In genomic region chr13:47043833-47044616, GRCm38 (mm10) we compare ENCODE assay signal across 8 mouse cellular contexts. TPM values are rescaled to one million over a fixed set of nuclear protein-coding genes. Genes with fewer than 3 reads are reported as not detected.
DNase-seq lines count a peak whose midpoint lies in the region; ATAC-seq and TF ChIP-seq lines count a peak whose summit lies in the region.

No protein-coding gene starts in this region.

- no peak for ATAC-seq in erythroblast, adult 5-6 weeks (replicated peaks; ENCODE audit: low FRiP score, poor library complexity, severe bottlenecking)
- ATAC-seq in heart, embryonic 14.5 days (ENCODE audit: insufficient number of reproducible peaks, insufficient read depth, low FRiP score, low read depth): no peak
- ATAC-seq in limb, embryonic 14.5 days (ENCODE audit: low FRiP score, low read depth): peak; percentile 5
- peak; percentile 50 for ATAC-seq in midbrain, embryonic 16.5 days

- in situ Hi-C loops in ES-E14 (cut with MboI; ENCODE audit: low sequenced_read_pairs in 2 of 2, unreplicated experiment in 2 of 2): no loop called here

- peaks cover 5% of the 10 kb centered on the region for H3K36me3 ChIP-seq in erythroblast, embryonic 14.5 days (ENCODE audit: control insufficient read depth)
- no peaks in the 10 kb centered on the region for H3K36me3 ChIP-seq in ES-E14 (ENCODE audit: control insufficient read depth, insufficient read depth, low read length, poor library complexity, severe bottlenecking)
- H3K36me3 ChIP-seq in heart, embryonic 14.5 days (ENCODE audit: control insufficient read depth, insufficient read depth, low read length): peaks cover 6% of the 10 kb centered on the region; the same call in 1 of the 2 replicates
- peaks cover 4% of the 10 kb centered on the region; the same call in 1 of the 2 replicates for H3K36me3 ChIP-seq in limb, embryonic 14.5 days (ENCODE audit: control insufficient read depth, insufficient read depth, low read length)
- H3K36me3 ChIP-seq in midbrain, embryonic 16.5 days (ENCODE audit: control insufficient read depth, insufficient read depth, low read length): peaks cover 4% of the 10 kb centered on the region

- H3K4me3 ChIP-seq in erythroblast, embryonic 14.5 days (replicated peaks): peak overlapping the region; percentile 81
- H3K4me3 ChIP-seq in ES-E14 (ENCODE audit: insufficient read depth in 1 of 2, low read depth in 1 of 2, low read length in 2 of 2, poor library complexity in 1 of 2, severe bottlenecking in 1 of 2): peak overlapping the region; percentile 81 to 96
- H3K4me3 ChIP-seq in heart, embryonic 14.5 days (ENCODE audit: control insufficient read depth in 1 of 2, insufficient read depth in 1 of 2, low read depth in 1 of 2, low read length in 2 of 2): peak overlapping the region; percentile 80 to 87
- peak overlapping the region; percentile 63 for H3K4me3 ChIP-seq in limb, embryonic 14.5 days (replicated peaks; ENCODE audit: low read length)
- H3K4me3 ChIP-seq in midbrain, embryonic 16.5 days (ENCODE audit: low read depth, low read length): peak overlapping the region; percentile 57

- H3K27ac ChIP-seq in ES-E14 (ENCODE audit: insufficient read depth, low read depth, low read length, poor library complexity, severe bottlenecking): no peak overlapping the region
- no peak overlapping the region; a peak in 1 of 4 replicates for H3K27ac ChIP-seq in heart, embryonic 14.5 days (replicated peaks in 1 of 2; ENCODE audit: control insufficient read depth in 1 of 2, insufficient read depth in 1 of 2, low read depth in 2 of 2, low read length in 2 of 2)
- 0 out of 2 replicates have a peak overlapping the region, but pooled peaks have one; percentile 48 for H3K27ac ChIP-seq in limb, embryonic 14.5 days (replicated peaks; ENCODE audit: low read depth, low read length)
- H3K27ac ChIP-seq in midbrain, embryonic 16.5 days (ENCODE audit: low read length): peak overlapping the region; percentile 83

- under 1% methylated on average over 45 of the region's 45 CpGs for WGBS in heart, embryonic 14.5 days
- WGBS in limb, embryonic 14.5 days: 3% methylated on average over 24 of the region's 45 CpGs
- under 1% methylated on average over 44 of the region's 45 CpGs for WGBS in midbrain, embryonic 16.5 days

- no peak for DNase-seq in ES-E14 (ENCODE audit: low read depth, low spot score)
- DNase-seq in embryo, embryonic 9.5 days (ENCODE audit: extremely low spot score): peak; percentile 34
- DNase-seq in limb, embryonic 14.5 days (ENCODE audit: low spot score): no peak
- peak; percentile 59 for DNase-seq in thymus, postnatal 14 days

- H3K4me2 ChIP-seq in heart, embryonic 14.5 days (ENCODE audit: low read length): peak overlapping the region; percentile 74
- H3K4me2 ChIP-seq in limb, embryonic 14.5 days (replicated peaks; ENCODE audit: low read depth, low read length, severe bottlenecking): peak overlapping the region; percentile 97
- H3K4me2 ChIP-seq in midbrain, embryonic 16.5 days (ENCODE audit: low read length): peak overlapping the region; percentile 98

- peaks cover 16% of the 10 kb centered on the region for H3K27me3 ChIP-seq in erythroblast, embryonic 14.5 days (ENCODE audit: control insufficient read depth)
- H3K27me3 ChIP-seq in heart, embryonic 14.5 days (ENCODE audit: control insufficient read depth, insufficient read depth, low read length): no peaks in the 10 kb centered on the region
- H3K27me3 ChIP-seq in limb, embryonic 14.5 days (ENCODE audit: control insufficient read depth, insufficient read depth, low read length): no peaks in the 10 kb centered on the region
- no peaks in the 10 kb centered on the region for H3K27me3 ChIP-seq in midbrain, embryonic 16.5 days (ENCODE audit: control insufficient read depth, insufficient read depth, low read depth, low read length)

- H3K4me1 ChIP-seq in erythroblast, embryonic 14.5 days (ENCODE audit: control insufficient read depth): peaks cover 28% of the 10 kb centered on the region
- H3K4me1 ChIP-seq in ES-E14 (ENCODE audit: control insufficient read depth in 2 of 2, insufficient read depth in 2 of 2, low read length in 2 of 2, poor library complexity in 1 of 2): peaks cover 0 to 3% of the 10 kb centered on the region in 2 experiments; a peak in 1 of 4 replicates
- H3K4me1 ChIP-seq in heart, embryonic 14.5 days (ENCODE audit: control insufficient read depth in 2 of 2, insufficient read depth in 2 of 2, low read length in 2 of 2): peaks cover 8% of the 10 kb centered on the region in 2 experiments; a peak in 3 of 4 replicates
- H3K4me1 ChIP-seq in limb, embryonic 14.5 days (ENCODE audit: control insufficient read depth, insufficient read depth, low read length): peaks cover 10% of the 10 kb centered on the region; the same call in 1 of the 2 replicates
- H3K4me1 ChIP-seq in midbrain, embryonic 16.5 days (ENCODE audit: control insufficient read depth, insufficient read depth, low read length): peaks cover 12% of the 10 kb centered on the region

- TF ChIP-seq POLR2A in limb, embryonic 14.5 days (IDR thresholded peaks at IDR 0.05; ENCODE audit: borderline replicate concordance, extremely low read depth, insufficient read depth, insufficient read length): no peak

- peak overlapping the region; percentile 73 for H3K9ac ChIP-seq in ES-E14 (ENCODE audit: insufficient read depth, low read depth, low read length, poor library complexity, severe bottlenecking)
- peak overlapping the region; percentile 82 for H3K9ac ChIP-seq in heart, embryonic 14.5 days (ENCODE audit: low read length)
- H3K9ac ChIP-seq in limb, embryonic 14.5 days (ENCODE audit: low read depth, low read length, severe bottlenecking): peak overlapping the region; percentile 65
- peak overlapping the region; percentile 69 for H3K9ac ChIP-seq in midbrain, embryonic 16.5 days (ENCODE audit: low read depth, low read length)

- H3K9me3 ChIP-seq in erythroblast, embryonic 14.5 days (ENCODE audit: control insufficient read depth, low read length): 0 out of 2 replicates have a peak, but pooled peaks cover 3% of the 10 kb centered on the region
- no peaks in the 10 kb centered on the region for H3K9me3 ChIP-seq in ES-E14 (ENCODE audit: control insufficient read depth, insufficient read depth, low read depth, low read length)
- no peaks in the 10 kb centered on the region for H3K9me3 ChIP-seq in heart, embryonic 14.5 days (ENCODE audit: control insufficient read depth, low read length)
- no peaks in the 10 kb centered on the region for H3K9me3 ChIP-seq in limb, embryonic 14.5 days (ENCODE audit: control insufficient read depth, low read length)
- no peaks in the 10 kb centered on the region for H3K9me3 ChIP-seq in midbrain, embryonic 16.5 days (replicated peaks; ENCODE audit: control insufficient read depth, low read length, poor library complexity, severe bottlenecking)

TF ChIP-seq in ES-E14, 5 proteins besides CTCF, POLR2A, EP300 and RAD21:
- no peak for TF ChIP-seq ZC3H11A (IDR thresholded peaks at IDR 0.05; ENCODE audit: borderline replicate concordance, low read depth, low read length)
- TF ChIP-seq MAFK (IDR thresholded peaks at IDR 0.05; ENCODE audit: insufficient read depth, low read depth, low read length): no peak
- TF ChIP-seq HCFC1 (IDR thresholded peaks at IDR 0.05; ENCODE audit: borderline replicate concordance, insufficient read depth, low read length): no peak
- TF ChIP-seq CHD2 (IDR thresholded peaks at IDR 0.05; ENCODE audit: low read depth, low read length): no peak
- no peak for TF ChIP-seq ZNF384 (IDR thresholded peaks at IDR 0.05; ENCODE audit: low read depth, low read length)

RNA-seq across cellular contexts. Expression of gene Tpmt, which starts 0.5 kb away (rescaled TPM):
- polyA plus RNA-seq in erythroblast, embryonic 14.5 days (2012): 0.01 TPM in 1 of 2 replicates, not detected in the other
- not detected in 2 replicates for total RNA-seq in erythroblast, adult 5-6 weeks (2015; ENCODE audit: low replicate concordance)
- 0.34 and 1.4 TPM in 2 replicates for total RNA-seq in erythroblast, adult 5-6 weeks (2017; ENCODE audit: low replicate concordance)
- 3.6 and 5.9 TPM in 2 replicates for total RNA-seq in ES-E14 (2012; rRNA removed)
- polyA plus RNA-seq in heart, embryonic 14.5 days (2014; fragmentation: Nextera tagmentation; extraction: Ambion mirVana): 17.1 and 18.4 TPM in 2 replicates
- 9.0 and 13.0 TPM in 2 replicates for polyA plus RNA-seq in limb, embryonic 14.5 days (2012; rRNA removed)
- polyA plus RNA-seq in limb, embryonic 14.5 days (2014; fragmentation: Nextera tagmentation; extraction: Ambion mirVana): 17.3 and 23.0 TPM in 2 replicates
- polyA plus RNA-seq in midbrain, embryonic 16.5 days (2015; fragmentation: Nextera tagmentation; extraction: Ambion mirVana): 19.6 and 20.7 TPM in 2 replicates

RNA-seq across cellular contexts. Expression of gene Kdm1b, which starts 0.7 kb away (rescaled TPM):
- 0.04 and 0.06 TPM in 2 replicates for polyA plus RNA-seq in erythroblast, embryonic 14.5 days (2012)
- total RNA-seq in erythroblast, adult 5-6 weeks (2015; ENCODE audit: low replicate concordance): 1.2 and 4.2 TPM in 2 replicates
- 2.2 and 3.5 TPM in 2 replicates for total RNA-seq in erythroblast, adult 5-6 weeks (2017; ENCODE audit: low replicate concordance)
- 9.5 and 11.6 TPM in 2 replicates for total RNA-seq in ES-E14 (2012; rRNA removed)
- polyA plus RNA-seq in heart, embryonic 14.5 days (2014; fragmentation: Nextera tagmentation; extraction: Ambion mirVana): 7.5 and 8.0 TPM in 2 replicates
- 10.8 and 11.8 TPM in 2 replicates for polyA plus RNA-seq in limb, embryonic 14.5 days (2012; rRNA removed)
- 12.8 and 15.9 TPM in 2 replicates for polyA plus RNA-seq in limb, embryonic 14.5 days (2014; fragmentation: Nextera tagmentation; extraction: Ambion mirVana)
- 22.2 and 26.0 TPM in 2 replicates for polyA plus RNA-seq in midbrain, embryonic 16.5 days (2015; fragmentation: Nextera tagmentation; extraction: Ambion mirVana)

RNA-seq across cellular contexts. Expression of gene Nhlrc1, which starts 29.4 kb away (rescaled TPM):
- polyA plus RNA-seq in erythroblast, embryonic 14.5 days (2012): not detected in 2 replicates
- total RNA-seq in erythroblast, adult 5-6 weeks (2015; ENCODE audit: low replicate concordance): 0.42 and 1.5 TPM in 2 replicates
- total RNA-seq in erythroblast, adult 5-6 weeks (2017; ENCODE audit: low replicate concordance): 0.43 TPM in 1 of 2 replicates, not detected in the other
- 2.2 and 3.6 TPM in 2 replicates for total RNA-seq in ES-E14 (2012; rRNA removed)
- 4.5 and 6.0 TPM in 2 replicates for polyA plus RNA-seq in heart, embryonic 14.5 days (2014; fragmentation: Nextera tagmentation; extraction: Ambion mirVana)
- 3.1 and 3.4 TPM in 2 replicates for polyA plus RNA-seq in limb, embryonic 14.5 days (2012; rRNA removed)
- 4.3 and 4.5 TPM in 2 replicates for polyA plus RNA-seq in limb, embryonic 14.5 days (2014; fragmentation: Nextera tagmentation; extraction: Ambion mirVana)
- 19.3 and 19.9 TPM in 2 replicates for polyA plus RNA-seq in midbrain, embryonic 16.5 days (2015; fragmentation: Nextera tagmentation; extraction: Ambion mirVana)

Comparison
In these comparisons a context has a peak if more than half of its experiments do, and no peak if none do; other contexts are left out.
1. ATAC-seq: peak in limb, embryonic 14.5 days (single experiment) and midbrain, embryonic 16.5 days (single experiment); none in erythroblast, adult 5-6 weeks (single experiment) and heart, embryonic 14.5 days (single experiment).
2. DNase-seq: peak in embryo, embryonic 9.5 days (single experiment) and thymus, postnatal 14 days (single experiment); none in ES-E14 (single experiment) and limb, embryonic 14.5 days (single experiment).
3. H3K27ac ChIP-seq: peak in limb, embryonic 14.5 days (single experiment) and midbrain, embryonic 16.5 days (single experiment); none in ES-E14 (single experiment) and heart, embryonic 14.5 days (0 of 2).
4. Peak in every context shown above with its lines, with median percentiles within 50 percentile points of each other: H3K4me3 ChIP-seq, H3K9ac ChIP-seq and H3K4me2 ChIP-seq.